Mouse (Mus musculus) spleen, adult 18-20 months (tissue): Measurements from ENCODE around the gene Slc17a1.
A peak's percentile ranks its signal among the peaks of the same experiment; 100 is the strongest.

Source experiments
- DNase-seq, 2 experiments: peaks; one replicate each; pipeline ENCODE4 v3.0.0; 2022; ENCODE audit warnings: mixed read lengths in 2 of 2

Gene Slc17a1

GRCm38 (mm10) chr13:23867405-23867804 is at the start of gene Slc17a1:
Gene Slc17a1, plus strand, starts transcription at chr13:23867750.
- DNase-seq: no peak

- DNase-seq: no peak
Observed at GRCm38 (mm10) chr13:23820179-23820940, 47.2 kb upstream of the Slc17a1 start.

- no peak for DNase-seq
Observed at GRCm38 (mm10) chr13:23822213-23822612, 45.3 kb upstream of the Slc17a1 start.

- DNase-seq: no peak
Observed at GRCm38 (mm10) chr13:23826606-23827005, 40.9 kb upstream of the Slc17a1 start.

GRCm38 (mm10) chr13:23833053-23833452 is 34.5 kb upstream of the Slc17a1 start:
- peak in 1 of 2 experiments; percentile 5 for DNase-seq

- DNase-seq: no peak
Observed at GRCm38 (mm10) chr13:23834836-23835235, 32.7 kb upstream of the Slc17a1 start.

GRCm38 (mm10) chr13:23836630-23837029 is 30.9 kb upstream of the Slc17a1 start:
- no peak for DNase-seq

GRCm38 (mm10) chr13:23839308-23839707 is 28.2 kb upstream of the Slc17a1 start, which contains the start of gene Slc17a3:
Gene Slc17a3, plus strand, starts transcription at chr13:23839434.
- DNase-seq: no peak

- DNase-seq: no peak
Observed at GRCm38 (mm10) chr13:23845851-23846250, 21.7 kb upstream of the Slc17a1 start.

GRCm38 (mm10) chr13:23849299-23849698 is 18.3 kb upstream of the Slc17a1 start:
- DNase-seq: no peak

- DNase-seq: no peak
Observed at GRCm38 (mm10) chr13:23856401-23856800, 11.1 kb upstream of the Slc17a1 start.

- DNase-seq: no peak
Observed at GRCm38 (mm10) chr13:23861815-23862214, 5.7 kb upstream of the Slc17a1 start.

GRCm38 (mm10) chr13:23864711-23865110 is 2.8 kb upstream of the Slc17a1 start:
- no peak for DNase-seq

- DNase-seq: no peak
Observed at GRCm38 (mm10) chr13:23866086-23866710, 1.4 kb upstream of the Slc17a1 start.

GRCm38 (mm10) chr13:23867000-23867399 is 550 bp upstream of the Slc17a1 start:
- DNase-seq: no peak

GRCm38 (mm10) chr13:23868790-23869533 is 1.4 kb downstream of the Slc17a1 start:
- no peak for DNase-seq

GRCm38 (mm10) chr13:23869996-23870395 is 2.4 kb downstream of the Slc17a1 start:
- no peak for DNase-seq

GRCm38 (mm10) chr13:23873141-23873540 is 5.6 kb downstream of the Slc17a1 start:
- no peak for DNase-seq

GRCm38 (mm10) chr13:23879106-23879505 is 11.6 kb downstream of the Slc17a1 start:
- DNase-seq: no peak

GRCm38 (mm10) chr13:23879636-23880035 is 12.1 kb downstream of the Slc17a1 start:
- DNase-seq: no peak

- no peak for DNase-seq
Observed at GRCm38 (mm10) chr13:23885540-23885939, 18.0 kb downstream of the Slc17a1 start.

GRCm38 (mm10) chr13:23887026-23887725 is 19.6 kb downstream of the Slc17a1 start:
- DNase-seq: no peak
